2 mouse cellular contexts compared by ENCODE assay signal in the genomic region with DNA sequence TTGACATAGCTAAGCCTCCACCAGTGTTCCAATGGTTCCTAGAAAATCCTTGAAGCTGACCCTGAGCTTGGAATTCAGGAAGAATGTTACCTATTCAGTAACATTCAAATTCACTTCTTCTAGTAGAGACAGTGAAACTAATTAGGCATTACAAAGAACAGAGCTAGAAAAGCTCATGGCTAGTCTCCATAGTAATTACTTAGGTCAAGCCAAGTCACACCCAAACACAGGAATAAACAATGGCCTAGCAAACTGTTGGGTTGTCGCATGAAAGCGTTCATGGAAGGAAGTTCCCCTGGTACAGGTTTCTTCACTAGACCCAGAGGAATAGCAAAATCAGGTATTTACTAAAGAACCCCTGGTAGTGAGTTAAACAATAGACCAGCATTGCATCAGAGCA. TPM values are rescaled to one million over a fixed set of nuclear protein-coding genes. Genes with fewer than 3 reads are reported as not detected.
"Had no signal": no experiment of that assay in that cellular context is flagged by ENCODE, and none has a peak within 500 bp of the region (broad histone marks: within the 10 kb centered on the region; RNA-seq: fewer than 3 reads in every experiment).

No protein-coding gene starts in this region.

RNA-seq across cellular contexts. Expression of a gene that starts 4.9 kb away (rescaled TPM):
- total RNA-seq: hematopoietic stem cell, adult 5-6 weeks had no signal
- polyA plus RNA-seq: inflammation-experienced regulatory T-cells, adult 6 months had no signal

RNA-seq across cellular contexts. Expression of a gene that starts 57.5 kb away (rescaled TPM):
- total RNA-seq: hematopoietic stem cell, adult 5-6 weeks had no signal
- polyA plus RNA-seq: inflammation-experienced regulatory T-cells, adult 6 months had no signal
